Mouse (Mus musculus): ENCODE data around the gene Dusp11. TPM values are rescaled to one million over a fixed set of nuclear protein-coding genes. Genes with fewer than 3 reads are reported as not detected.
"Not testable (repeated sequence)": the region's sequence is repeated elsewhere in the genome, so short reads cannot be mapped to it uniquely, and the experiment has no call there.

Dusp11 gene
- total RNA-seq (2015; ENCODE audit: low replicate concordance), result 64.8 and 77.0 TPM in 2 replicates
- 34.7 and 35.2 TPM in 2 replicates for total RNA-seq (2017; ENCODE audit: low replicate concordance)

- peak; percentile 95 for ATAC-seq (replicated peaks; ENCODE audit: low FRiP score, poor library complexity, severe bottlenecking)
These were observed at the start of gene Dusp11 for GRCm38 (mm10) chr6:85961101-85962091. Gene Dusp11, minus strand, starts transcription at chr6:85961667.

GRCm38 (mm10) chr6:86009980-86010379 lies 48.5 kb upstream of the Dusp11 start:
- peak; percentile 59; the same call in 1 of the 2 replicates for ATAC-seq (replicated peaks; ENCODE audit: low FRiP score, poor library complexity, severe bottlenecking)

DNA sequence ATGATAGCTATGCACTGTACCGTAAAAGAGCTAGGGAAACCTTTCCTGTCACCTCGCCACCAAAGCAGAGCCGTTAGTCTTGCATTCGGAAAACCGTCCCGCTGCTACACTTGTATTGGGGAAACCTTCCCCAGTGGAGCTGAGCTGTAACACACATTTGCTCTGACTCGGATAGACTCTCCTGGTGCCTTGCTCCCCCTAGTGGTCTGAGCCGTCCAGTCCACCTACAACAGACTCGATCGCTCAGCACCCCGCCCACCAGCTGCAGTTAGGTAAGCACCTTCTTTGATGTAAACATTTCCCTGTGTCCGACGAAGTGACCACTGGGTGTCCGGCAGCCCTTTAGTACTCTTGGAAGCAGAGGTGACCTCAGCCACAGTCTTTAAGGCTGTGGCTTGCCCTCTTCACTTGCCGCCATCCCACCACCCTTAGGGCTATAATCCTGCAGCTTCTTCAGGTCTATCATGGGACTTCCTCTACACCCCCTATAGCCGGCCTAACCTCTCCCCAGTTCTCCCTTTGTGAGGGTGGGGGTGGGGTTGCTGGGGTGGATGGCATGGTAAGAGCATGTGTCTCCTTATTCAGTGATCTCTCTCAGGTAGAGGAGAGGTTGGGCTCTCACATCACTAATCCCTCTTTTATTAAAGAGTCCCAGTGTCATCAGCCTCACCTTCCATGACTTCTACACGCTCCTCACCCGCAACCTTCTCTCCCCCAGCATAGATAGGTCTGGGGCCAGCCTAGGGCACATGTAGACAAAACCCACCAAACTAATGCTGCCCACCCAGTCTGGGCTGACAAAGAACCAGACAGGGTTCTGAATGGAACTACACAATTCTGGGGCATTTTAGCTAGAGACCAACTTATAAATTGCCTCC lies 43.0 kb upstream of the Dusp11 start:
- peak; percentile 93 for ATAC-seq (replicated peaks; ENCODE audit: low FRiP score, poor library complexity, severe bottlenecking)

DNA sequence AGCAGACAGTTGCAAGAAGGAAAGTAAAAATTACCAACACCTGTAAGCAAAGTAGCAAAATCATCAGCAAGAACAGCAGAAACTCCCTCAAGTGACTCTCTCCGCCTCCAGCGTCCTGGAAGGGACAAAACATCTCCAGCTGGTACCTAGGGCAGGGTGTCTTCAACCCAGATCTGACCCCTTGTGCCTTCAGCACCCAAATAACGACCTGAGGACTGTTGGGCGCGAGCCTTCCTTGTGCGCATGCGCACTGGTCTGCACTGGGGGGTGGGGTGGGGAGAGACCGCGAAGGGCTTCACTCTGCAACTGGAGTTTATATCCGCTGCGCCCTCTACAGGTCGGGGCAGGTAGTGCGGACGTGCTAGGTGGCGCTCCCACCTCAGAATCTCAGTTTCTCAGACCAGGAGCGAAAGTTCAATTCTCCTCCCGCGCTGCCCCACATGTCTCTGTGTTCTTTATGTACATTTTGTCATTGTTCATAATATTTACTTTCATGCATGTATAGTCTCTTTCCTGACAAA lies 42.0 kb upstream of the Dusp11 start:
- peak; percentile 51; the same call in 1 of the 2 replicates for ATAC-seq (replicated peaks; ENCODE audit: low FRiP score, poor library complexity, severe bottlenecking)

GRCm38 (mm10) chr6:85990774-85991173 lies 29.3 kb upstream of the Dusp11 start:
- ATAC-seq (replicated peaks; ENCODE audit: low FRiP score, poor library complexity, severe bottlenecking), result not testable (repeated sequence)

DNA sequence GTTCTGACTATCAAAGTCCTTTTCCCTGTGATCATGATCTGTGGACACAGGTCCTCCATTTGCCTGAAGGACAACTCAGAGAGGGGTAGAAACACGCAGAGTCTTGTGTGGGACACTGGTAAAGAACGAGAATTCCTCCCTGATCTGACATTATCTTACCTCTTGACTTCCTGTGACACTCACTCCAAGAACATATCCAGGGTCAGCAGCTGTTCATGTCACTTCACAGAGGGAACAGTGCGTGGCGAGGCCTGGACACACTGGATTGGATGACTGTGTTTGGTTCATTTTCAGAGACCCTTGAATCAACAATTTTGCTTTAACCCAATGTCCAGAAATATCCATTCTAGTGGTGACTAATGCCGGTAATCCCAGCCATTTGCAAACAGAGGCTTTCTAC lies 28.1 kb upstream of the Dusp11 start:
- ATAC-seq (replicated peaks; ENCODE audit: low FRiP score, poor library complexity, severe bottlenecking), result not testable (repeated sequence)

DNA sequence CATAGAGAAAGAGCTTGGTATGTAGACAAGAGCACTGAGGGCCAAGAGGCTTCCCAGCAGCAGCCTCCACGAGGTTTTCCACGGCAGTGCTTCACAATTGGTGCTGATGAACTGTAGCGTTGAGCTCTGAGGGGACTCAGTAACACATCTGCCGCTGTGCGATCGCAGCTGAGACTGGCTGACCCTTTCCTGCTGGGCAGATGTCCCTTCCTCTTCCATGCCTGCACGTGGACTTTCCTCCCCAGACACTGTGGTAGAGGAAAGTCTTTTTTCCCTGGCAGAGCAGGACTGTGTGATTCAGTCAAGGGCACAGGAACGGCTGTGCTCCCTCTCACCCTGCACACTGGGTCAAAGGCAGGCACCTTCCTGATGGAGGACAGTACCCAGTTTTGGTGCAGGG lies 22.9 kb upstream of the Dusp11 start:
- no peak for ATAC-seq (replicated peaks; ENCODE audit: low FRiP score, poor library complexity, severe bottlenecking)

- not testable (repeated sequence) for ATAC-seq (replicated peaks; ENCODE audit: low FRiP score, poor library complexity, severe bottlenecking)
These were observed 17.3 kb upstream of the Dusp11 start for GRCm38 (mm10) chr6:85978736-85979135.

GRCm38 (mm10) chr6:85976242-85976641 lies 14.8 kb upstream of the Dusp11 start:
- no peak for ATAC-seq (replicated peaks; ENCODE audit: low FRiP score, poor library complexity, severe bottlenecking)

GRCm38 (mm10) chr6:85975761-85976160 lies 14.3 kb upstream of the Dusp11 start:
- no peak for ATAC-seq (replicated peaks; ENCODE audit: low FRiP score, poor library complexity, severe bottlenecking)

DNA sequence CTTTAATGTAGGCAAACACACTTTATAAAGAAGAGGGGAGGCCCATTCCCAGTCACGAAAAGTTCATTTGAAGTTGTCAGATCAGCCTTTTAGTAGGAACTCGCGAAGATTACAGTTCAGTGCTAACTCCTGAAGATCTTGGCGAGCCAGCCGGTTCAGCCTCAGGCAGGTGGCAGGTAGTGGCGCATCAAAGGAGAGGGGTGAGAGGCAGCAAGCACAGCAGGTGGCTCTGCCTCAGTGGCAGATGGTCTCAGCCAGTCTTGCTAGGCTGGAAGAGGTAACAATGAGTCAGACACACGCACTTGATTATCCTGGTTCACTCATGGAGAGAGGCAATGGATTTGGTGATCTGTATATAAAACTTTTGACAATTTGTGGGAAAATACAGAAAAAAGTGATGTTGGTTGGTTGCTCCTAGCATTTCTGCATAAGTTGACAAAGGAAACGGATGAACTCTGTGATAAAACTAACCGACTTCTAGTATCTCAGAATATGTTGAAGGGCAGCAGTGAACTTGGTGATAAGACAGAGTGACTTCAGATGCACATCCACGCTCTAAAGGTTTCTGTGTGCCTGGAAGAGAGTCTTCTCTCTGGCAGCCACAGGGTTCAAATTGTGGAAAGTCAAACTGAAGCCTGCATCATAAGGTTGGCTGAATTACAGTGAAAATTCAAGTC lies 13.6 kb upstream of the Dusp11 start:
- ATAC-seq (replicated peaks; ENCODE audit: low FRiP score, poor library complexity, severe bottlenecking), result no peak

DNA sequence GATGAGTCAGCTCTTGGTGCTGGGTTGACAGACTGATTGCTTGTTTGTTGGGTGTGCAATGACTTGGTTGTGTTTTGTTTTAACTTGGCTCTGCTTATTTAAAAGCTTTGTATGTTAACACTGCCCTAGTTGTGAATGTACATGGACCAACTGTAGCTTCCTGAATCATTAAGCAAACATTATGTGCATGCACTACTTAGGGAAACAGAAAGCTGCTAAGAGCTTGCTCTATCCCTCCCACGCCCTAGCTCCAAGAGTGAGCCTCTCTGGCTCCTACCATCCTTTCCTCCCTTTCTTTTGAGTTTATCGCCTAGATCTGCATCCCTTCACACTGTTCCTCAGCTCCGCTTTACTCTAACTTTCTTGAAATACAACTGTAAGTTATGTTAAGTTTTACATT lies 11.9 kb upstream of the Dusp11 start:
- ATAC-seq (replicated peaks; ENCODE audit: low FRiP score, poor library complexity, severe bottlenecking), result no peak

DNA sequence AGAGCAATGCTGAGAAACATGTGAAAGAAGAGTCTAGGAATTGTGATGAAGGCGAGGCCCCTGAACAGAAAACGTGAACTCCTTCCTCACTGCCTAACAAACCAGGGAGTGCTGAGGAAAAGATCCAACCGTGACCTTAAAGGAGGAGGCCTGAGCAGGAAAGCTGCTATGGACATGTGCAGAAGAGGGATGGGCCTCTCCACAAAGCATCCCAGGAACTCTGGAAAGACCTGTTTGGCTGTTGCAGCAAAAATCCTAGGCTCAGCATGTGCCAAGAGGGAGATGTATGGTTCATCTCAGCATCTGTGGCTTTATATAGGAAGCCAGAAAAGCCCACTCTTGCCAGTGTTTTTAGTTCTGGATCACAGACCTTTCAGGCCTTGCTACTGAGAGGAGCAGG lies 11.2 kb upstream of the Dusp11 start:
- no peak for ATAC-seq (replicated peaks; ENCODE audit: low FRiP score, poor library complexity, severe bottlenecking)

DNA sequence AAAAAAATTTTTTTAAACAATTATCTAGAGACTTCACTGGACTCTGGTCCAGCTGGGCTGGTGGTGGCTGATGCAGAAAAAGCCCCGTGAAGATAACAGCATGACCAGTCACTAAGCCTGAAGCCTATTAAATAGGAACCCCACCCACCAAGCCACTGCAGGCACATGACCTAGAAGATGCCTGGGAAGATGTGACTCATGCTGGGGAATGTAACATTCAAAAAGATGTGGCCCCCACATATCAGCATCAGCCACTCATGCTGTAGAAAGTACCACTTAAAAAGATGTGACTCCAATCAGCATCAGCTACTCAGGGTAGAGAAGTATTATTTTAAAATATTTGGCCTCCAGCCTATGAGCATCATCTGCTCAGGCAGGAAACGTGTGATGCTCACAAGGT lies 8.4 kb upstream of the Dusp11 start:
- ATAC-seq (replicated peaks; ENCODE audit: low FRiP score, poor library complexity, severe bottlenecking), result no peak

GRCm38 (mm10) chr6:85966686-85967085 lies 5.2 kb upstream of the Dusp11 start:
- ATAC-seq (replicated peaks; ENCODE audit: low FRiP score, poor library complexity, severe bottlenecking), result no peak

DNA sequence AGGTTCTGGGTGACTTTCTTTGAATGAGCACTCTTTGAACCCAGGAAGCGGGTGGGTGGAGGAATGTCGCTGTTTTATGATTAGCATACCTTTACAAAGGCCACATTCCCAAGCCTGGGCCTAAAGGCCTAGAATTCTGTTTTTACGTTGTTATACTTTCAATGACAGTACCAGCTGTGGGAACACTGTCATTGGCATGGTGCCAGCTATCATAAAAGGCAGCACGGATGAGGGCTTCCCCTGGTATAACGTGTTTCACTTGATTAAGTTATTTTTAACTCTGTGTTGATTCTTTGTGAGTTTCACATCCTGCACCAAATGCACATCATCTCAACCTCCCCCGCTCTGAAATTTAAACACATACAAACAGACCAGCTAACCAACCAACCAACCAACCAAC lies 4.6 kb upstream of the Dusp11 start:
- ATAC-seq (replicated peaks; ENCODE audit: low FRiP score, poor library complexity, severe bottlenecking), result not testable (repeated sequence)

GRCm38 (mm10) chr6:85957581-85957980 lies 3.9 kb downstream of the Dusp11 start:
- ATAC-seq (replicated peaks; ENCODE audit: low FRiP score, poor library complexity, severe bottlenecking), result no peak

DNA sequence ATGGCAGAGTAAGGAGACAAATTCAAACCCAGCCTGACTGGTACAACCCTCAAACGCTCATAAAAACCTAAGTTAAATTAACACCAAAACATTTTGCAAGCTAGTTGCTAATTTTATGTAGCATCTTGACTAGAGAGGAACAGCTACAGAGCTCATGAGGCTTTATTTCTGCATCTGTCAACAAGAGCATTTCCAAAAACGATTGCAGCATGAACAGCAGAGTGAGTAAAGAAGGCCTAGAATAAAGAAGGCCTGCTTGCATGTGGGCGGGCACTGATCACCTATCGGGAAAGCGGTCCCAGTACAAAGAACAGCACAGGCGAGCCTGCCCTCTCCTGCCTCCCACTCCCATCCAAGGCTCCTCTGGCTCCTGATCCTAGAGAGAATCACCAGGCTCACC lies 12.9 kb downstream of the Dusp11 start:
- ATAC-seq (replicated peaks; ENCODE audit: low FRiP score, poor library complexity, severe bottlenecking), result no peak

DNA sequence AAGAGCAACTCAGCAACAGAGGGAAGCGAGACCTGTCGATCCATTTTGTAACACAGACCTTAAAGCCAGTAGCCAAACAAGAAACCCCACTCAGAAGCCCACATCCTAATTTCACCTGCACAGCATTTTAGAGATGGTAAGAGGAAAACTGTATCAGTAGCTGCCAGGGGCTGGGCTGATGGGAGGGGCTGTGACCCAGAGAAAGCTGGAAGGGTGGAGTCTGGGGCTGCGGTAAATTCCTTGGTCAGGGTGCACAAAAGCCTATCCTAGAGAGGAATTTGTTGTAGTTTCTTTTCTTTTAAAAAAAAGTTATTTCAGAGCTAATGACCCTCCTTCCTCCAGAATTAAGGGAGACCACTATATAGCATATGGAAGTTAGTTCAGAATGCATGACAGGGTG lies 19.0 kb downstream of the Dusp11 start:
- ATAC-seq (replicated peaks; ENCODE audit: low FRiP score, poor library complexity, severe bottlenecking), result peak; percentile 57; the same call in 1 of the 2 replicates

DNA sequence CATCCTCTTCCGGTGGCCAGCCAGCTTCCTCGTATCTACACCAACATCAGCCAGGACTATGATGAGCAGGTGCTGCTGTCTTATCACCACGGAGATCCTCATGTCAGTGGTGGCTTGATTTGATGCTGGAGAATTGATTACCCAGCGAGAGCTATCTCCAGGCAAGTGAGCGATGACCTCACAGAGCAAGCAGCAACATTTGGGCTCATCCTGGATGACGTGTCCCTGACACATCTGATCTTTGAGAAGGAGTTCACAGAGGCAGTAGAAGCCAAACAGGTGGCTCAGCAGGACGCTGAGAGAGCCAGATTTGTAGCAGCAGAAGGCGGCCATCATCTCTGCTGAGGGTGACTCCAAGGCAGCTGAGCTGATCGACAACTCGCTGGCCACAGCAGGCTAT lies 22.8 kb downstream of the Dusp11 start:
- ATAC-seq (replicated peaks; ENCODE audit: low FRiP score, poor library complexity, severe bottlenecking), result no peak

Measured in erythroblast, adult 5-6 weeks (primary cell).